Mouse (Mus musculus) thymus, postnatal 14 days (tissue): ENCODE measurements around the gene Plcl2.
"Not testable (repeated sequence)": the region's sequence is repeated elsewhere in the genome, so short reads cannot be mapped to it uniquely, and the experiment has no call there.

ENCODE experiments used
- DNase-seq: peaks from one replicate; pipeline ENCODE4 v3.0.0; 2021

Gene Plcl2

DNA sequence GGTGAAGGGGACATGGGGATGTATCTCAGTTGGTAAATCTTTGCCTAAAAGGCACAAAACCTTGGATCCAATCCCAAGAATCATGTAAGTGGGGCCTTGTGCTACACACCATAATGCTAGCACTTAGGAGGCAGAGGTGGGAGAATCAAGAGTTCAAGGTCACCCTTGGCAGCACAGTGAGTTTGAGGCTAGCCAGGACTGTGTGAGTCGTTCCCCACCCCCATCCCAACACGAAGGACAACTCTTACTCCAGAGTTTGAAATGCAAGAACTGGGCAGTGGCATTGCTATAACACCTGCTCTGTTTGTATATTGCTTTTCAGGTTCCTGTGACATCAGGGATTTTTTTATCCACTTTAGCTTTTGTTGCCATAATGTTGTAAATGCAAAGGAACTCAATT lies 28.6 kb downstream of the Plcl2 start:
- no peak for DNase-seq

DNA sequence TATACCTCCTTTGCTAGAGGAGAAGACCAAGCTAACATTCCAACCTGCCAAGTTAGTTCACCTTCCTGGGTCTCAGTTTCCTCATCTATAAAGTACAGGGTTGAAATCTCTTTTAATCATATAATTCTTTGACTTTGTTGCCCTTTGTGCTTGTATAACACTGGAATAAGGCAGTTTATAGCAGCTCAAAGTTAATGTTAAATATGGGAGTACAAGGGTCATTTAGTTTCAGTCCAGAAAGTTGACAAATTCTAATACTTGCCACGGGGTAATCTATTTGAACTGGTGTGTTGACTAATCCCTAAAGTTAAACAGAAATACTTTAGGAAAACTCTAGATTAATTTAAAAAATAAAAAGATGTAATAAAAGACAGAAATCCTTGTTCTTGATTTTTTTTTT lies 35.7 kb downstream of the Plcl2 start:
- DNase-seq, result no peak

DNA sequence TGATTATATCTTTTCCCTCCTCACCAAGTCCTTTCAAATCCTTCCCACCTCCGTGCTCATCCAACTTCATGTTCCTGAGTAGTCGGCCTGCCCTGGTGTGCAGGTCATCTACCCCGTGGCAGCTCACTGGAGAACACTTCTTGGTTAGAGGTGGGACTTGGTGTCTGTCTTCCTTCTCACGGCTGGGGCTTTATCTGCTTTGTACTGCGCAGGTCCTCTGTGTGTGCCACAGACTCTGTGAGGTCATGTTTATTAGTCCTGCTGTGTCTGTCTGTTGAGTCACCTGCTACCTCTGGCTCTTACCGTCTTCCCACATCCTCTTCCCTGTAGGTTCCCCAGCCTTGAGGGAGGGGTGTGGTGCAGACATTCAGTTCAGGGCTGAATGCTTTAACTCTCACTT lies 36.1 kb downstream of the Plcl2 start:
- DNase-seq, result no peak

DNA sequence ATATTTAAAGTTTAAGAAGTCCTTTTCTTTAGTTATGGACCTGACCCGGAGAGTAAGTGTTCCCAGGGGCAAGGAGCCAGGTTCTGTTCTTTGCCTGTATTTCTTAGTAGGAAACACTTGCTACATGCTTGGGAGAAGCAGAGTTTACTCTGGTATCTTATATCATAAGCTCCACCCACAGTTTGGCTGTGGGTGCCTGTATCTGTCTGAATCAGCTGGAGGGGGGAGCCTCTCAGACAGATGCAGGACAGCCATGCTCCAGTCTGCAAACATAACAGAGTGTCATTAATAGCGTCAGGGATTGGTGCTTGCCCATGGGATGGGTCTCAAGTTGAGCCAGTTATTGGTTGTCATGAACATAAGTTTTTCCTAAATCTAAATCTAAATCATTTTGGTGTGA lies 42.9 kb downstream of the Plcl2 start:
- no peak for DNase-seq

DNA sequence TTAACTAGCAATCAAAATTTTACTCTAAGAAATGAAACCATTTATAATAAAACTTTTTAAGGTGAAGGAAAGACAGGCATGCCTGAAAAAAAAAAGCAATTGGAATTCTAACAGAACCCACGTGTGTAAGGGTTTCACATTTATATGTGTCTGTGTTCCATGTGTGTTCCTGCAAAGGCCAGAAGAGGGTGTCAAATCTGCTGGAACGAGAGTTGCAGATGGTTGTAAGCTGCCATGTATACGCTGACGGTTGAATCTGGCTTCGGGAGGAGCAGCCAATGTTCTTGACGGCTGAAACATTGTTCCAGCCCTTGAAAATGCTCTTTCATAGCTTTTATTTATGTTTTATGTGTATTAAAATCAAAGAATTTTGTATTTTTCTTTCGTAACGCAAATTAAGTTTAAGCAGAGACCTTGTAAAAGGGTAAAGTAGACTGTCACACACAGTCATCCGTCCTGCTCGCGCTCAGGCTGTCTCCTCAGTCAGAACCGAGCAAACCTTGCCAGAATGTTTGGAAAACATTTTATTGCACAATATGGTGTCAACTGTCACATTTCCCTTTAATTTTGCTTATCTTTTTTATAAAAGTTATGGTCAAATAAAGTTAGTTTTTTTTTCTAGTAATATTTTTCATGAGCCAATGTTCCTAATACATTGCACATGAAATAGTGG lies 48.5 kb downstream of the Plcl2 start:
- no peak for DNase-seq

DNA sequence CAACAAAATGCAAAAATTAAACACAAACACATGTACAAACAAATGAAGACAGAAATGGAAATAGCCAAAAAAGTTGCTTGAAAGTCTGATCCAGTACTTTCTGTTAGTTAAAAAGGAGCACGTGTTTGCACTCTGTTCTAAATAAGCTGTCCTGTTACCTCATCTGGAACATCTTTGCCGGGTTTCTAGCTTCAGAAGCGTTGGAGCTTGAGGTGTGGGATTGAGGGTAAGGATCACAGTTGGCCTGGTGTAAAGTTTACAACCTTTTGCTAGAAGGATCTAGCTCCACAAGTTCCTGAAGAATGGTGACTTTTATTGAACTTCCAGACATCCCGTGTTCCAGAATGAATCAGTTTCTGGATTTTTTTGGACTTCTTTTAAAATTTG lies 49.0 kb downstream of the Plcl2 start:
- no peak for DNase-seq

DNA sequence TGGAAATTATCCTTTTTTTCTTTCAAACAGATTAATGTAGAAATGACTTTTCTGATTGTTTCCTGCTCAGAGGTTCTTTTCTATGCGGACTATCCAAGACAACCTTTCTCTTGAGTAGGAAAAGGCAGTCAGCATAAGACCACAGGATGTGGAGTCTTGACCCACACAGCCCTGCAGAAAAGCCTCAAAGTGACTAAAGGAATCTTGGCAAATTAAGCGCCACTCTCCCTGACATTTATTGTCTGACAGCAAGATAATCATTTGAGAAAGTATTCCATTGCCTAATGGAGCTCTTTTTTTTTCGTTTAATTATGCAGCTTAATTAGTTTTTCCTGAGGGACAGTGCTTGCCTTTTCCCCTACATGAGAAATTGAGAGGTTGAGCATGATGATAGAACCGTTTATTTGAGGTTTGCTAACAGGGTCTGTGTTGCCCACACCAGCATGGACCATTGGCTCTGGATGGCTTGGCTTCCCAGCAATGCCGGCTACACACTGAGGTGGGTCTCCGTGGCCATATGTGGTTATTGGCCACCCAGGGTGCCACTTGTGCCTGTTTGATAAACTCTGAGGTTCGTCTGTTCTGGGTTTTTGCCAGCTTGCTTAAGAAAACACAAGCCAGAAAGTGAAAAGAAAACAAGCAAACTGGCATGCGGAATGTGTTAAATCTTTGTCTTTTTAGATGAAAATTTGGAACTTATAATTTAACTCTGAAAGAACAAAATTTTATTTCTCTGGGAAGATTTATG lies 56.3 kb downstream of the Plcl2 start:
- no peak for DNase-seq

DNA sequence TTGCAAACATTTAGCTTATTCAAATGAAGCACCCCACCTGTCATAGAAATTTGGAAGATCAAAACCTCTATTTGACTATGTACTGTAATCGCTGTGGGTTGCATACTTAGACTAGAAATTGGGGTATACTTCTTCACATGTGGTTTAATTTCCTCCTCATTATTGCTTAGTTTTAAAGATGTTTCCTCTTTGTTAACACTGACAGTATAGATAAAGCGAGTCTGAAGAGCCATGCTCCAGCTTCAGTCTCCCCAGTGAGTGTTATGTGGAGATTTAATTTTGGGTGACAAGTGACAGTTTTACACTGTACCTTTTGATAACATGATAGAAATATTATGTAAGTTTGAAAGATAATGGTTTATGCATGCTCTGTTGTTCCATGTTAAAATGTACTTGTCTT lies 59.6 kb downstream of the Plcl2 start:
- no peak for DNase-seq

DNA sequence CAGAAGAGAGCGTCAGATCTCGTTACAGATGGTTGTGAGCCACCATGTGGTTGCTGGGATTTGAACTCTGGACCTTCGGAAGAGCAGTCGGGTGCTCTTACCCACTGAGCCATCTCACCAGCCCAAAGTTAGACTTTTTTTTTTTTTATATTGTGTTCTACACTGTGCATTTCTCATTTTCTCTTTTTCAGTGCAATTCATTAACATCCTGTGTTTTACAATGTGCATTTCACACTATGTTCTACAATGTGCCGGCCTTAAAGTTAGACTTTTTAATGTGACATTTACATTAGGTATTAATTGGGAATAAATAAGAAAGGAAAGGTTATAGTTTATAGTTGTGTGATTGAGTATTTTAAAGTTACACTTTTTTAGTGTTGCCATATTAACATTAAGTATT lies 61.0 kb downstream of the Plcl2 start:
- DNase-seq, result not testable (repeated sequence)

DNA sequence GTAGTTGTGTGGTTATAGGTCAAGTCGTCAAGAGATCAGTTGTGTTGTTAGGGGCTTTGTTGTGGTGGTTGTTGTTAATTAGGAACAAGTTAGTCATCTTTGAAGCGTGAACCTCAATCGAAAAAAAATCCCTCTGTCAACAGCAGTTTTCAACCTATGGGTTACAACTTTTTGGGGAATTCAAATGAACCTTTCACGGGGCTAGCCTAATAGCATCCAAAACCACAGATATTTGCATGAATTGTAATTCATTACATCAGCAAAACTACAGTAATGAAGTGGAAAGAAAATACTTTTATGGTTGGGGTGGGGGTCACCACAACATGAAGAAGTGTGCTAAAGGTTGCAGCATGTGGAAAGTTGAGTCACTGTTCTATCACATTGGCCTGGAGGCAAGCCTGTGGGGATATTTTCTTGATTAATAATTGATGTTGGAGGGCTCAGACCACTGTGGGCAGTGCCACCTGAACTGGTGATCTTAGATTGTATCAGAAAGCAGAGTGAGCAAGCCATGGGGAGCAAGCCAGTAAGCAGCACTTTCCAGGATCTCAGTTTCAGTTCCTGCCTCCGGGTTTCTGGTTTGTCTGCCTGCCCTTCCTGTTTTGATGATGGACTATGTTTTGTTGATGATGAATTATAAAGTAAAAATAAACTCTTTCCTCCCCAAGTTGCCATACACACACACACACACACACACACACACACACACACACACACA lies 61.6 kb downstream of the Plcl2 start:
- DNase-seq, result no peak

DNA sequence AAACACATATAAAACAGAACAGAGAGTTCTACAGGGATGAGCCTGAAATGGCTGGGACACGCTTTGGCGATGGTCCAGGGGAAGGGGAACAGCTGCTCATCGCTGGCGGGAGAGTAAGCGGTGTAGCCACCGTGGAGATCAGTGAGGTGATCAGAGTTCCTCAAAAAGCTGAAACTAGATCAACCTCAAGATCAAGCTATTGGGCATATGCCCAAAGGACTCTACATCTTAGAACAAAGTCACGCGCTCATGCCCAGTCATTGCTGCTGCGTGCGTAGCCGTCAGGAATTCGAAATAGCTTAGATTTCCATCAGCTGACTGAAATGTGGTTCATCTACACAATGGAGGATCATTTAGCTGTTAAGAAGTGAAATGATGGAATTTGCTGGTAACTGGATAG lies 65.0 kb downstream of the Plcl2 start:
- no peak for DNase-seq

DNA sequence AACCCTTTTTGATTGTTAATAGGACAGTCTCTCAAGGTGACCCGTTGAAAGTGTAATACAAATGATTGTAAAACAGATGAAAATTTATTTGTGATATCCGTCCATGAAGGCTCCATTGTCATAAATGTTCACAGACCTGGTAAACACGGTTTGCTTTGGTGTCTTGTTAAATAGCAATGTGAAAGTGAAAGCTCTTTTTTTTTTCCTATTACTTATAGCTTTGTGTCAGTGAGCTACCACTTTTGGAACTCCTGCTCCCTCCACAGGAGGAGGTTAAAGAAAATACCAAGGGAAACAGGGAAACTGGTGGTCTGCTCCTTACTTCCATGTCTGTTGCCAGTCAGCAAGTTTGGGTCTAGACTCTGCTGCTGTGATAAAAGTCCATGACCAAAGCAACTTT lies 71.2 kb downstream of the Plcl2 start:
- DNase-seq, result no peak

DNA sequence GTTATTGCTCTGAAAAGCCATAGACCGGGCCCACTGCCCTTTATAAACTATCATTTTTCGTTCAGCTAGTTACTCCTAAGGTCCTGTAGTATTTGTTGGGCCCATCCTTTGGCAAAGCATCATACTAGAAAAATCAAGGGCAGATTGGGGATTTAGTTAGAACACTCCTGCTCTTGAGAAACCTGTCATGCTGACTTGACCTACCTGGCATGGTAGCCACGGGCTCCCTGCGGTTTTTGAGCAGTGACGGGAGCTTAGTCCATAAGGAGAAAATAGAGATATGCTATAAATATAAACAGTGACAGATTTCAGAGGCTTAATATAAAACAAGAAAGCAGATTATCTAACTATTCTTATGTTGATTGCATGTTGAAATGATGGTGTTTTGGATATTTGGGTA lies 77.6 kb downstream of the Plcl2 start:
- no peak for DNase-seq

DNA sequence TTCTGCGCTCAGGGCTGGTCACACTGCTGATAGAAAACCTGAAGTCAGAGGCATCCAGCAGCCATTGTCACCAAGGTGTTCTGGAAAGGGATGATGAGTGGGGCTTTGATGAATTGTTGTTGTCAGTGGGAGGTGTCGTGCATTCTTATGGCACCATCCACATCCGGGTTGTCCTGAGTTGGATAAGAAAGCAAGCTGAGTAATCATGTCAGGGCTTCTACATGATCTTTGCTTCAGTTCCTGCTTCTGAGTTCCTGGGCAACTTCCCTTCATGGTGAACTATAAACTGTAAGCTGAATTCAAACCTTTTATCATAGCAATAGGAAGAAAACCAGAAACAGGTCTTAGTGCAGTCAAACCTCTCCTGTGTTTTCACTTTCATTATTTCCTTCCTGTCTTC lies 78.7 kb downstream of the Plcl2 start:
- no peak for DNase-seq

DNA sequence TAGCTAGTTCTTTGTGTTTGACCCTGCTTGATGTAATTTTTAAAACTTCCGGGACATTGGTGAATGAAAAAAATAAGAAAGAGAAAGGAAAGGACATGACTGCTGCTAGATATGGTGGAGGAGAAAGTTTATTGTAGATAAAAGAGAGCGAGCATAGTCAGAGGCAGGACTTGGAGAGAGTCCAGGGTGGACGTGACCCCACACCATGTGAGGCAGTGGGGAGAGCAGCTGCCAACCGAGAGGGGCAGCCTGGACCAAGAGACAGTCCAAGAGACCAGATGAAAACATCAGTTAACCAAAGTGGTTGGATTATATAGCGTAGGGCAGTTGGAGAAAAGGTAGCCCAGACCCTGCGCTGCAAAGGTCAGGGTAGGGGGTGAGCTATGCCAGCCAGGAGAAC lies 91.0 kb downstream of the Plcl2 start:
- DNase-seq, result no peak

DNA sequence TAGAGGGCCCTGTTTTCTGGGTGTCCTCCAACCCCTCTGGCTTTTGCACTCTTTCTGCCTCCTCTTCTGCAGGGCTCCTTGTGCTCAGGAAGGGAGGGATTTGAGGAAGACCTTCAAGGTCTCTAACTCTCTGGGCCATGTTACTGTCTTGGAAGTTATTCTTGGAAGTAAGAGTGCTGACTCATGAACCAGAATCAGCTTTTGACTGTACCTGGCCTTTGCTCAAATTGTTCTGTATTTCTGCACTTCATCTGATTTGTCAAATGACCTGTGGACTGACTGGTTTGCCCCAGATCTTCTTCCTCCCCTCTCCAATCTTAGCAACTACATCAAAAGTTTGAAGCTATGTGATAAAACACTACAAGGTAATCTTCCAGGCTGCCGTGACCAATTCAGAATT lies 91.5 kb downstream of the Plcl2 start:
- DNase-seq, result no peak

DNA sequence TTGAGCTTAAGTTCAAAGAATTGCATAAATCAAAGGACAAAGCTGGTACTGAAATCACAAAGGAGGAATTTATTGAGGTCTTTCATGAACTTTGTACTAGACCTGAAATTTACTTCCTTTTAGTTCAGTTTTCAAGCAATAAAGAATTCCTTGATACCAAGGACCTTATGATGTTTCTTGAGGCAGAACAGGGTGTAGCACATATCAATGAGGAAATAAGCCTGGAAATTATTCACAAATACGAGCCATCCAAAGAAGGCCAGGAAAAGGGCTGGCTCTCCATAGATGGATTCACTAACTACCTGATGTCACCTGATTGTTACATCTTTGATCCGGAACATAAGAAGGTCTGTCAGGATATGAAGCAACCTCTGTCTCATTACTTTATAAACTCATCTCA lies 97.7 kb downstream of the Plcl2 start:
- DNase-seq, result no peak

DNA sequence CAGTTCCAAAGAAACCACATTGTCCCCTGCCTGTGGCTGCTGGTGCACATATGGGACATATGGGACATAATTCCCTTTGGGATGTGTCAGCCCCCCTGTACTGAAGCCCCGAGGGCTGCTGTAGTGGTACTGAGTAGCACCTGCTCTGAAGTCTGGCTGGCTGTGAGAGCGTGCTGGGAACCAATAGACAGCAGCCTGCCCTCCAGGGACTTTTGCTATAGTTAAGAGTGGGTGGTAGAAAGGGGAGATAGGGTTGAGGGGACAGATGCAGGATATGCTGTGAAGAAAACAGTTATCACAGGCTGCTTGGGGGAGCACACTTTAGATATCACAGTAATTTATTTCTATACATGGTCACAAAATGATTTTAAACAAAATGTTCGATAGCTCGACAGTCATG lies 100.7 kb downstream of the Plcl2 start:
- DNase-seq, result no peak

DNA sequence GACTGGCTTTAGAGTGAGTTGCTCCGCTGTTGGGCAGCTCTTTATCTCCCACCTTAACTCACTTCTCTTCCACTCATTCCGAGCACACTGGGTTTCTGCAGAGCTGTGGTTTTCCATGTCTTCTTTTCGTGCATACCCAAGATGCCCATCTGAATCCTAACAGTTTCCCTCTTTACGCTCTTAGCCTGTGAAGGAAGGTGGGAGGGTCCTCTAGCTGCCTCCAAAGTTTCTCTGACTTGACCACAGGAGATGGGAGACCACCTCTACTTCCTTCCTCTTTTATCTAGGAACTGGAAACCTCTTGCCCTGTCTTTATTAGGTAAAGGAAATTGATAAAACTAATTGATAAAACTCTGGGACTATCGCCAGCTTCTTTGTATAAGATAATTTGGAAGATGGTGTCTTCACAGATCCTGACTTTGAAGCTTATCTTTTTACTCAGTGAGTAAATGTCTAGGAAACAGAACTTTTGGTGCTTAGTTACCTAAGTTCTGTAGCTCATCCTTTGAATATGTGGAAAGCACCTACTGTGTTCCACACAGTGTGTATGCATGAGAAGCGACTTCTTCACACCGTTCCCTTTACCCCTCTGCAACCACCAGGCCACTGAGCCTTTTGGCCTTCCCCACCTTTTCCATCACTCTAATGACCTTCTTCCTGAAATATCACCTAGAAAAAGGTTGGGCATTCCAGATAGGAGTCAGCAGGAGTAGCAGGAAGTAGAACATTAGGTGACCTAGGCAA lies 111.8 kb downstream of the Plcl2 start:
- no peak for DNase-seq

DNA sequence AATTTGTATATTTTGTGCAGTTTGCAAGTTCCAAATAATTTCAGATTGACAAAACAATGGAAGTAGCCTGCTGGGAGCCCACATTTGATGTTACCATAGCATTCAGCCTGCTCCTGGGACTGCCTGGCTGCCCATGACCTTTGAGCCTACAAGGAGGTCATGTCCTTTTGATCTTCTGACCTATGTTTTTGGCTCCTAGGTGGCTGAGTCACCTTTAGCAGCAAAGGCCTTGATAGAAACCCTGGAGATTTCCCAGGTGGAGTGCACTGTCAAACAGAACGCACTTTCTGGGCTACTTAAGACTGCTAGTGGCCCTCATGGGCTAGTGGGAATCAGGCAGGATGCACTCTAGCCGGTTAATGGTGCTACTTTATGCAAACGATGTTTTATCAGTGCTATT lies 112.8 kb downstream of the Plcl2 start:
- no peak for DNase-seq

DNA sequence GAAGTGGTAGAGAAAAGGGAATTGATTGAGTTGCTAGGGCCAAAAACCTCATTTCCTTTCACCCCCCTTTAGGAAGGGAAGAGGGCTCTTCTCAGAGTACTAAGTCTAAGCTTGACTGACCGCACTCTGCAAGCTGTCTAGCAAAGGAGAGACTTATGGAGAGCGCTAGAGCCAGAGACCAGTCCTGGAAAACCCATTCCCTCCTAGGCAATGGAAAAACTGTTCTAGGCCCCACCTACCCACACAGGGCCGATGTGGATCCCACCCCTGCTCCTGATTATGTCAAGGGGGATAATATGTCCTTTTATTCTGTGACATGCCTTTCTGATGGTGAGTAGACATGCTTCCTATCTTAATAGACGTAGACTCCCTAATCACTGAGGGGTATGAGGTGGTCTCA lies 116.4 kb downstream of the Plcl2 start:
- DNase-seq, result no peak

DNA sequence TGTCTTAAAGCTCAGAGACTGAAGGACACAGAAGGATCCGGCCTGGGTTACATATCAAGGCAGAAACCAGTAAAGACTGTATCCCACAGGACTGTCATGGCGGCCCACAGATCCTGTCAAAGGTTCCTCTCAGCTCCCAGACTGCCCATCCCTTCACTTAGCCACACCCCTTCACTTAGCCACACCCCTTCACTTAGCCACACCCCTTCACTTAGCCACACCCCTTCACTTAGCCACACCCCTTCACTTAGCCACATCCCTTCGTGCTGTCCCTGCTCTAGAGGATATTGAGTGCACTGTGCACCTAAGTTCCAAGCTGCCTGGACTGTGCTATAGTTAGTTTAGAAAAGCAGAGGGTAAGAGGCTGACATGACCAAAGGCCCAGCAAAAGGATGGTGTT lies 118.5 kb downstream of the Plcl2 start:
- no peak for DNase-seq

DNA sequence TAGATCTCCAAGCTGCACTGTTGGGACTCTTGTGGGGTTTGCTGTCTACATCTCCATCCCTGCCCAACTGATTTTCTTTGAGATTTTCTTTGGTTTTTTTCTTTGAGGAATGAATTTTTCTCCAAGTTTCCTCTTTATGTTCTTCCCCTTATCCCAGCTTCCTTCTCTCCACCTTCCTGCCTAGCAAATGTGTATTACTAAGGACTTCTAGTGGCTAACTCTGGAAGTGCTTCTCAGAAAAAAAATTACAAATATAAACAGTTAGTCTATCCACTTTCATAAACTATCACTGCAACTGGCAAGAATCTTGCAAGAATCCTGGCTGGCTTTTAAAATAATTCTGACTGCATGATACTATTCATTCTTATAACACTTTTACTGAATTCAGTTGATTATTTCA lies 119.5 kb downstream of the Plcl2 start:
- DNase-seq, result no peak

DNA sequence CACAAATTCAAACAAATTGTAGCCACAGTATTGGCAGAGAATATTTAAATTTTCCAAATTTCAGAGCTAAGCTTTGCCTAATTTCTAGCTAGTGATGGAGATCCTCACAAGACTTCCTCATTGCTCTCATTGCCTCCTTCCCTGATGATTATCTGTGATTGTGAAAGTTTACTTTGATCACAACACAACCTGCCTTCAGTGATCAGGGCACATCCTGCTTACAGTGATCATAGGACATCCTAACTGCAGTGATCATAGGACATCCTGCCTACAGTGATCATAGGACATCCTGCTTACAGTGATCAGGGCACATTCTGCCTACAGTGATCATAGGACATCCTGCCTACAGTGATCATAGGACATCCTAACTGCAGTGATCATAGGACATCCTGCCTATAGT lies 121.8 kb downstream of the Plcl2 start:
- not testable (repeated sequence) for DNase-seq
